21 mouse cellular contexts compared by ENCODE assay signal in the genomic region with DNA sequence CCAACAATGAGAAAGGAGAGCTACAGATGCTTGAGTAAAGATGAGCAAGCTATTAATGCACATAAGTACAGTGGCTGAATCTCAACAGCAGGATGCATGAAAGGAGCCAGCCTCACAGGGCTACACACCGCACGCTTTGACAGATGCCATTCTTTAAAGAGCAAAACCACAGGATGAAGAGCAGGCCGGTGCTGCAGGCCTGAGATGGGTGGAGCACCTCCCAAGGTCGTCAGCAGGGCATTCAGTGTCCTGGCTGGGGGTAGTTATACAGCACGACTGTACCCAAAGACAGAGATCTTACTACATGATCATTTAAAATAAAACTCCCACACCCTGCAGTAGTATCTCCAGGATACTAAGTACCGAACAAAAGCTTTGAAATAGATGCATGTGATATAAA. TPM values are rescaled to one million over a fixed set of nuclear protein-coding genes. Genes with fewer than 3 reads are reported as not detected.
A peak's percentile ranks its signal among the peaks of the same experiment; 100 is the strongest.
DNase-seq lines count a peak whose midpoint lies in the region; ATAC-seq lines count a peak whose summit lies in the region.
"Had no signal": no experiment of that assay in that cellular context is flagged by ENCODE, and none has a peak within 500 bp of the region (broad histone marks: within the 10 kb centered on the region; RNA-seq: fewer than 3 reads in every experiment).

No protein-coding gene starts in this region.

- H3K4me3 ChIP-seq in forebrain, embryonic 13.5 days: no peak overlapping the region
- H3K4me3 ChIP-seq in forebrain, embryonic 16.5 days (replicated peaks; ENCODE audit: low read length): no peak overlapping the region
- no peak overlapping the region for H3K4me3 ChIP-seq in hindbrain, embryonic 13.5 days
- H3K4me3 ChIP-seq in hindbrain, embryonic 14.5 days (replicated peaks; ENCODE audit: low read length): no peak overlapping the region
- H3K4me3 ChIP-seq: forebrain, embryonic 15.5 days; hindbrain, embryonic 15.5 days; intestine, embryonic 15.5 days; midbrain, embryonic 12.5 days; stomach, embryonic 15.5 days had no signal

- H3K36me3 ChIP-seq in forebrain, embryonic 13.5 days (ENCODE audit: poor library complexity, severe bottlenecking): peaks cover 58% of the 10 kb centered on the region
- H3K36me3 ChIP-seq in forebrain, embryonic 16.5 days (ENCODE audit: control insufficient read depth, insufficient read depth): peaks cover 2% of the 10 kb centered on the region; the same call in 1 of the 2 replicates
- peaks cover 51% of the 10 kb centered on the region for H3K36me3 ChIP-seq in hindbrain, embryonic 13.5 days
- peaks cover 38% of the 10 kb centered on the region for H3K36me3 ChIP-seq in hindbrain, embryonic 14.5 days (replicated peaks; ENCODE audit: control insufficient read depth, insufficient read depth)

- H3K9ac ChIP-seq in forebrain, embryonic 13.5 days: no peak overlapping the region; the same call in 1 of the 2 replicates
- H3K9ac ChIP-seq in forebrain, embryonic 16.5 days (replicated peaks; ENCODE audit: low read depth, low read length): no peak overlapping the region
- peak overlapping the region; percentile 21; the same call in 1 of the 2 replicates for H3K9ac ChIP-seq in hindbrain, embryonic 13.5 days
- H3K9ac ChIP-seq in hindbrain, embryonic 14.5 days: no peak overlapping the region
- H3K9ac ChIP-seq: forebrain, embryonic 15.5 days; hindbrain, embryonic 15.5 days; intestine, embryonic 15.5 days; midbrain, embryonic 12.5 days; stomach, embryonic 15.5 days had no signal

- no peaks in the 10 kb centered on the region for H3K27me3 ChIP-seq in forebrain, embryonic 13.5 days
- no peaks in the 10 kb centered on the region for H3K27me3 ChIP-seq in forebrain, embryonic 16.5 days (replicated peaks; ENCODE audit: control insufficient read depth, insufficient read depth, low read length)
- H3K27me3 ChIP-seq in hindbrain, embryonic 13.5 days: no peaks in the 10 kb centered on the region
- H3K27me3 ChIP-seq in hindbrain, embryonic 14.5 days (ENCODE audit: control insufficient read depth, insufficient read depth, low read length): no peaks in the 10 kb centered on the region
- H3K27me3 ChIP-seq: forebrain, embryonic 15.5 days; hindbrain, embryonic 15.5 days; intestine, embryonic 15.5 days; midbrain, embryonic 12.5 days; stomach, embryonic 15.5 days had no signal

- peak overlapping the region; percentile 19; the same call in 1 of the 2 replicates for H3K27ac ChIP-seq in forebrain, embryonic 13.5 days
- no peak overlapping the region for H3K27ac ChIP-seq in forebrain, embryonic 16.5 days (ENCODE audit: low read length)
- H3K27ac ChIP-seq in hindbrain, embryonic 13.5 days: no peak overlapping the region
- H3K27ac ChIP-seq in hindbrain, embryonic 14.5 days: no peak overlapping the region
- H3K27ac ChIP-seq: forebrain, embryonic 15.5 days; hindbrain, embryonic 15.5 days; intestine, embryonic 15.5 days; midbrain, embryonic 12.5 days; stomach, embryonic 15.5 days had no signal

- WGBS in forebrain, embryonic 13.5 days: 75% methylated on average over 6 of the region's 6 CpGs
- WGBS in forebrain, embryonic 16.5 days: 75% methylated on average over 6 of the region's 6 CpGs
- 66% methylated on average over 6 of the region's 6 CpGs for WGBS in hindbrain, embryonic 13.5 days
- 71% methylated on average over 6 of the region's 6 CpGs for WGBS in hindbrain, embryonic 14.5 days

- no peak overlapping the region for H3K4me2 ChIP-seq in forebrain, embryonic 13.5 days
- no peak overlapping the region for H3K4me2 ChIP-seq in forebrain, embryonic 16.5 days (ENCODE audit: low read length)
- no peak overlapping the region for H3K4me2 ChIP-seq in hindbrain, embryonic 13.5 days
- no peak overlapping the region for H3K4me2 ChIP-seq in hindbrain, embryonic 14.5 days (replicated peaks)
- H3K4me2 ChIP-seq: forebrain, embryonic 15.5 days; hindbrain, embryonic 15.5 days; intestine, embryonic 15.5 days; midbrain, embryonic 12.5 days; stomach, embryonic 15.5 days had no signal

- no peaks in the 10 kb centered on the region for H3K9me3 ChIP-seq in forebrain, embryonic 13.5 days (replicated peaks)
- no peaks in the 10 kb centered on the region for H3K9me3 ChIP-seq in forebrain, embryonic 16.5 days (ENCODE audit: control insufficient read depth, low read length)
- no peaks in the 10 kb centered on the region for H3K9me3 ChIP-seq in hindbrain, embryonic 13.5 days
- no peaks in the 10 kb centered on the region for H3K9me3 ChIP-seq in hindbrain, embryonic 14.5 days (ENCODE audit: control insufficient read depth, low read length)
- H3K9me3 ChIP-seq: forebrain, embryonic 15.5 days; hindbrain, embryonic 15.5 days; intestine, embryonic 15.5 days; midbrain, embryonic 12.5 days; stomach, embryonic 15.5 days had no signal

- no peaks in the 10 kb centered on the region for H3K4me1 ChIP-seq in forebrain, embryonic 13.5 days
- H3K4me1 ChIP-seq in forebrain, embryonic 16.5 days (replicated peaks; ENCODE audit: control insufficient read depth, insufficient read depth, low read length): no peaks in the 10 kb centered on the region
- no peaks in the 10 kb centered on the region for H3K4me1 ChIP-seq in hindbrain, embryonic 13.5 days (replicated peaks)
- H3K4me1 ChIP-seq in hindbrain, embryonic 14.5 days (replicated peaks; ENCODE audit: control insufficient read depth, insufficient read depth, low read length): no peaks in the 10 kb centered on the region
- H3K4me1 ChIP-seq: forebrain, embryonic 15.5 days; hindbrain, embryonic 15.5 days; stomach, embryonic 15.5 days had no signal

- DNase-seq in hindbrain, embryonic 14.5 days (ENCODE audit: low spot score): no peak
- DNase-seq in thymus, postnatal 0 days (ENCODE audit: low spot score): peak; percentile 34
- no peak for DNase-seq in thymus, adult 18-20 months
- DNase-seq in spleen, adult 12 weeks (ENCODE audit: low spot score): no peak
- DNase-seq: adrenal gland, postnatal 10 days; cerebellum, adult 9-10 months; kidney, postnatal 10 days; lung, adult 18-20 months; lung, postnatal 14 days; right cerebral cortex, postnatal 25 days; thymus, adult 2 months had no signal

- no peak for ATAC-seq in forebrain, embryonic 13.5 days
- ATAC-seq in forebrain, embryonic 16.5 days: no peak
- no peak for ATAC-seq in hindbrain, embryonic 13.5 days (ENCODE audit: low FRiP score)
- ATAC-seq in hindbrain, embryonic 14.5 days (ENCODE audit: low FRiP score): no peak
- ATAC-seq in megakaryocyte, adult 5-6 weeks (ENCODE audit: poor library complexity, severe bottlenecking): no peak
- ATAC-seq: forebrain, embryonic 15.5 days; intestine, embryonic 15.5 days had no signal

RNA-seq across cellular contexts. Expression of gene Tab1, which starts 13.2 kb away (rescaled TPM):
- polyA plus RNA-seq in forebrain, embryonic 13.5 days (2015; fragmentation: Nextera tagmentation; extraction: Ambion mirVana): 36.6 and 42.4 TPM in 2 replicates
- 40.7 and 43.8 TPM in 2 replicates for polyA plus RNA-seq in forebrain, embryonic 16.5 days (2015; fragmentation: Nextera tagmentation; extraction: Ambion mirVana)
- 38.3 and 41.2 TPM in 2 replicates for polyA plus RNA-seq in hindbrain, embryonic 13.5 days (2015; fragmentation: Nextera tagmentation; extraction: Ambion mirVana)
- 32.2 and 36.1 TPM in 2 replicates for polyA plus RNA-seq in hindbrain, embryonic 14.5 days (2014; fragmentation: Nextera tagmentation; extraction: Ambion mirVana)
- polyA plus RNA-seq in thymus, postnatal 0 days (2015; fragmentation: Nextera tagmentation; extraction: Ambion mirVana): 37.3 and 38.2 TPM in 2 replicates
- 3.8 and 6.9 TPM in 2 replicates for total RNA-seq in megakaryocyte, adult 5-6 weeks (2015)
- 13.5 and 14.5 TPM in 2 replicates for total RNA-seq in megakaryocyte, adult 5-6 weeks (2017)

RNA-seq across cellular contexts. Expression of gene Mgat3, which starts 27.4 kb away (rescaled TPM):
- 7.3 and 7.8 TPM in 2 replicates for polyA plus RNA-seq in forebrain, embryonic 13.5 days (2015; fragmentation: Nextera tagmentation; extraction: Ambion mirVana)
- polyA plus RNA-seq in forebrain, embryonic 16.5 days (2015; fragmentation: Nextera tagmentation; extraction: Ambion mirVana): 10.8 and 11.0 TPM in 2 replicates
- polyA plus RNA-seq in hindbrain, embryonic 13.5 days (2015; fragmentation: Nextera tagmentation; extraction: Ambion mirVana): 12.2 and 13.0 TPM in 2 replicates
- 22.3 and 24.5 TPM in 2 replicates for polyA plus RNA-seq in hindbrain, embryonic 14.5 days (2014; fragmentation: Nextera tagmentation; extraction: Ambion mirVana)
- 4.7 and 5.0 TPM in 2 replicates for polyA plus RNA-seq in thymus, postnatal 0 days (2015; fragmentation: Nextera tagmentation; extraction: Ambion mirVana)
- not detected in 2 replicates for total RNA-seq in megakaryocyte, adult 5-6 weeks (2015)
- total RNA-seq in megakaryocyte, adult 5-6 weeks (2017): not detected in 2 replicates
- total RNA-seq: common myeloid progenitor, adult 5-6 weeks had no signal

RNA-seq across cellular contexts. Expression of gene Rpl3, which starts 54.5 kb away (rescaled TPM):
- 733 and 735 TPM in 2 replicates for polyA plus RNA-seq in forebrain, embryonic 13.5 days (2015; fragmentation: Nextera tagmentation; extraction: Ambion mirVana)
- polyA plus RNA-seq in forebrain, embryonic 16.5 days (2015; fragmentation: Nextera tagmentation; extraction: Ambion mirVana): 605 and 629 TPM in 2 replicates
- polyA plus RNA-seq in hindbrain, embryonic 13.5 days (2015; fragmentation: Nextera tagmentation; extraction: Ambion mirVana): 613 and 622 TPM in 2 replicates
- polyA plus RNA-seq in hindbrain, embryonic 14.5 days (2014; fragmentation: Nextera tagmentation; extraction: Ambion mirVana): 685 and 734 TPM in 2 replicates
- polyA plus RNA-seq in thymus, postnatal 0 days (2015; fragmentation: Nextera tagmentation; extraction: Ambion mirVana): 1,085 and 1,101 TPM in 2 replicates
- total RNA-seq in megakaryocyte, adult 5-6 weeks (2015): 965 and 1,027 TPM in 2 replicates
- 1,404 and 1,498 TPM in 2 replicates for total RNA-seq in megakaryocyte, adult 5-6 weeks (2017)

RNA-seq across cellular contexts. Expression of gene Syngr1, which starts 55.0 kb away (rescaled TPM):
- polyA plus RNA-seq in forebrain, embryonic 13.5 days (2015; fragmentation: Nextera tagmentation; extraction: Ambion mirVana): 21.5 and 22.8 TPM in 2 replicates
- polyA plus RNA-seq in forebrain, embryonic 16.5 days (2015; fragmentation: Nextera tagmentation; extraction: Ambion mirVana): 49.5 and 58.4 TPM in 2 replicates
- polyA plus RNA-seq in hindbrain, embryonic 13.5 days (2015; fragmentation: Nextera tagmentation; extraction: Ambion mirVana): 27.9 and 28.3 TPM in 2 replicates
- 37.0 and 38.7 TPM in 2 replicates for polyA plus RNA-seq in hindbrain, embryonic 14.5 days (2014; fragmentation: Nextera tagmentation; extraction: Ambion mirVana)
- 74.1 and 74.5 TPM in 2 replicates for polyA plus RNA-seq in thymus, postnatal 0 days (2015; fragmentation: Nextera tagmentation; extraction: Ambion mirVana)
- 3.2 and 3.9 TPM in 2 replicates for total RNA-seq in megakaryocyte, adult 5-6 weeks (2015)
- 0.08 and 0.22 TPM in 2 replicates for total RNA-seq in megakaryocyte, adult 5-6 weeks (2017)
